ENCODE assay signal across 19 mouse cellular contexts in genomic region chr7:25000211-25000610, GRCm38 (mm10). TPM values are rescaled to one million over a fixed set of nuclear protein-coding genes. Genes with fewer than 3 reads are reported as not detected.
A peak's percentile ranks its signal among the peaks of the same experiment; 100 is the strongest.
DNase-seq lines count a peak whose midpoint lies in the region; ATAC-seq lines count a peak whose summit lies in the region.
"Had no signal": no experiment of that assay in that cellular context is flagged by ENCODE, and none has a peak within 500 bp of the region (broad histone marks: within the 10 kb centered on the region; RNA-seq: fewer than 3 reads in every experiment).

No protein-coding gene starts in this region.

- ATAC-seq in activated CD4-positive, CD25-positive, alpha-beta regulatory T cell, adult 4 months, result peak; percentile 43
- ATAC-seq in monocyte, adult 5-6 weeks (replicated peaks; ENCODE audit: insufficient number of reproducible peaks, low FRiP score, low TSS enrichment, poor library complexity, severe bottlenecking), result peak; percentile 60
- ATAC-seq in erythroid progenitor cell, adult 5-6 weeks (replicated peaks; ENCODE audit: low FRiP score, poor library complexity, severe bottlenecking), result no peak
- ATAC-seq: forebrain, embryonic 16.5 days; intestine, embryonic 15.5 days; midbrain, embryonic 16.5 days had no signal

- DNase-seq in CD4-positive, CD25-positive, alpha-beta regulatory T cell, adult 2 months (ENCODE audit: low read depth, low spot score), result peak; percentile 40
- peak; percentile 74 for DNase-seq in thymus, postnatal 14 days
- DNase-seq in left cerebral cortex, postnatal 4 days, result no peak
- no peak for DNase-seq in left cerebral cortex, postnatal 25 days (ENCODE audit: low spot score in 2 of 2)
- DNase-seq: gastrocnemius, adult 2 months; kidney, postnatal 10 days; lung, postnatal 4 days had no signal

- intact Hi-C loops in left cerebral cortex, postnatal 4 days (cut with DNase I), result no loop called here
- intact Hi-C loops in left cerebral cortex, postnatal 25 days (cut with DNase I), result no loop called here

RNA-seq across cellular contexts. Expression of gene Atp1a3, which starts 5.5 kb away (rescaled TPM):
- polyA plus RNA-seq in activated CD4-positive, CD25-positive, alpha-beta regulatory T cell, adult 4 months (2017; shearing (Covaris generic)), result under 1 TPM; 0.65 to 0.92 TPM
- 54.0 to 91.3 TPM (median 63.7 TPM) in 3 replicates for total RNA-seq in monocyte, adult 5-6 weeks (2017)
- total RNA-seq in left cerebral cortex, postnatal 4 days (2021), result 1,000 to 10,000 TPM; 1,141 to 1,280 TPM
- total RNA-seq in erythroid progenitor cell, adult 5-6 weeks (2015; ENCODE audit: low replicate concordance), result 5.4 and 15.1 TPM in 2 replicates
- total RNA-seq in erythroid progenitor cell, adult 5-6 weeks (2017; ENCODE audit: low replicate concordance), result 3.3 TPM in 1 of 2 replicates, not detected in the other
- total RNA-seq in left cerebral cortex, postnatal 25 days (2021), result 1,000 to 10,000 TPM; 1,972 to 2,046 TPM
- total RNA-seq: gastrocnemius, adult 2 months had no signal

RNA-seq across cellular contexts. Expression of gene Rabac1, which starts 27.7 kb away (rescaled TPM):
- polyA plus RNA-seq in activated CD4-positive, CD25-positive, alpha-beta regulatory T cell, adult 4 months (2017; shearing (Covaris generic)), result 100 to 1,000 TPM; 190 to 202 TPM
- 82.7 to 149 TPM (median 92.1 TPM) in 3 replicates for total RNA-seq in monocyte, adult 5-6 weeks (2017)
- total RNA-seq in left cerebral cortex, postnatal 4 days (2021), result 100 to 1,000 TPM; 246 to 251 TPM
- 8.3 and 8.8 TPM in 2 replicates for total RNA-seq in erythroid progenitor cell, adult 5-6 weeks (2015; ENCODE audit: low replicate concordance)
- total RNA-seq in erythroid progenitor cell, adult 5-6 weeks (2017; ENCODE audit: low replicate concordance), result 7.3 and 18.0 TPM in 2 replicates
- total RNA-seq in left cerebral cortex, postnatal 25 days (2021), result 100 to 1,000 TPM; 266 to 283 TPM

RNA-seq across cellular contexts. Expression of gene Gm4881, which starts 55.9 kb away (rescaled TPM):
- not detected for polyA plus RNA-seq in activated CD4-positive, CD25-positive, alpha-beta regulatory T cell, adult 4 months (2017; shearing (Covaris generic))
- total RNA-seq in monocyte, adult 5-6 weeks (2017), result not detected in 3 replicates
- total RNA-seq in left cerebral cortex, postnatal 4 days (2021), result not detected
- total RNA-seq in erythroid progenitor cell, adult 5-6 weeks (2015; ENCODE audit: low replicate concordance), result not detected in 2 replicates
- total RNA-seq in erythroid progenitor cell, adult 5-6 weeks (2017; ENCODE audit: low replicate concordance), result not detected in 2 replicates
- total RNA-seq in left cerebral cortex, postnatal 25 days (2021), result not detected
- total RNA-seq: adrenal gland, postnatal 4 days; gastrocnemius, adult 2 months; layer of hippocampus, postnatal 10 days had no signal
- polyA plus RNA-seq: embryonic facial prominence, embryonic 15.5 days; heart, embryonic 11.5 days; intestine, embryonic 15.5 days; limb, embryonic 12.5 days; liver, embryonic 15.5 days had no signal

Comparison
In these comparisons a context has a peak if more than half of its experiments do, and no peak if none do; other contexts are left out.
1. DNase-seq: peak in CD4-positive, CD25-positive, alpha-beta regulatory T cell, adult 2 months (single experiment) and thymus, postnatal 14 days (single experiment); none in left cerebral cortex, postnatal 4 days (single experiment) and left cerebral cortex, postnatal 25 days (0 of 2).
2. RNA of gene Atp1a3, which starts 5.5 kb away (total RNA-seq): 1,972 to 2,046 TPM in left cerebral cortex, postnatal 25 days and 1,141 to 1,280 TPM in left cerebral cortex, postnatal 4 days; 54.0 to 91.3 TPM in monocyte, adult 5-6 weeks and 3.3 to 15.1 TPM in erythroid progenitor cell, adult 5-6 weeks; every median in the first group is over 10 times any median in the second.